Mouse (Mus musculus) limb, embryonic 10.5 days (tissue): ENCODE data around the gene Ppil4. TPM values are rescaled to one million over a fixed set of nuclear protein-coding genes. Genes with fewer than 3 reads are reported as not detected.
A peak's percentile ranks its signal among the peaks of the same experiment; 100 is the strongest.
"Not testable (repeated sequence)": the region's sequence is repeated elsewhere in the genome, so short reads cannot be mapped to it uniquely, and the experiment has no call there.

Source experiments
- DNase-seq: peaks from one replicate; pipeline ENCODE4 v3.0.0-alpha.2; 2017; ENCODE audit warnings: low spot score
- H3K27ac ChIP-seq: fragments of 300-500 bp; sonication (generic); 2 replicates; pipeline ENCODE4 v1.5.1; 2016; ENCODE audit warnings: mild to moderate bottlenecking
- H3K27me3 ChIP-seq: fragments of 300-500 bp; sonication (generic); 2 replicates; pipeline ENCODE4 v1.6.1; 2016; ENCODE audit warnings: low read depth, mild to moderate bottlenecking; ENCODE audit not compliant: poor library complexity, severe bottlenecking
- H3K36me3 ChIP-seq: fragments of 300-500 bp; sonication (generic); 2 replicates; pipeline ENCODE4 v1.6.1; 2016; ENCODE audit warnings: mild to moderate bottlenecking, moderate library complexity
- H3K4me1 ChIP-seq: fragments of 300-500 bp; sonication (generic); 2 replicates; pipeline ENCODE4 v1.6.1; 2016
- H3K4me3 ChIP-seq: fragments of 300-500 bp; sonication (generic); 2 replicates; pipeline ENCODE4 v1.5.1; 2016; ENCODE audit warnings: mild to moderate bottlenecking, moderate library complexity
- H3K9me3 ChIP-seq: fragments of 300-500 bp; sonication (generic); replicated peaks from 2 replicates; pipeline ENCODE4 v1.6.1; 2016; ENCODE audit warnings: mild to moderate bottlenecking
- WGBS: fragments of 180-500 bp; shearing (Covaris S2); methylation state at CpG from one replicate; pipeline ENCODE4 v1.1.7; 2016; 5-methylcytosine and 5-hydroxymethylcytosine counted together
- polyA plus RNA-seq: library from polyadenylated mRNA; unstranded; fragments of >200 nt; fragmentation: Nextera tagmentation; extraction: Ambion mirVana; gene quantifications from 2 replicates; pipeline ENCODE4 v1.2.1, GENCODE M21; 2016

Gene Ppil4
- polyA plus RNA-seq, result 36.5 and 44.6 TPM in 2 replicates

- Histone ChIP-seq H3K4me1 (peaks cover 5% of the 10 kb centered on the region), H3K36me3 (peaks cover 48% of the 10 kb centered on the region), H3K9me3 (no peaks in the 10 kb centered on the region), H3K27ac (peak within 1 kb of the TSS; percentile 90), H3K4me3 (peak within 1 kb of the TSS; percentile 74), H3K27me3 (no peaks in the 10 kb centered on the region)
- DNase-seq, result peak; percentile 92
- WGBS, result under 1% methylated on average over 52 of the region's 52 CpGs
Measured at GRCm38 (mm10) chr10:7792751-7793385, at the start of gene Ppil4, which contains the start of gene Ginm1. Gene Ppil4, plus strand, starts transcription at chr10:7792891. Gene Ginm1, minus strand, starts transcription at chr10:7792824.

GRCm38 (mm10) chr10:7745528-7745927 lies 47.2 kb upstream of the Ppil4 start:
- not testable (repeated sequence) for H3K9me3 ChIP-seq, H3K27me3 ChIP-seq, H3K4me1 ChIP-seq, DNase-seq, H3K27ac ChIP-seq, H3K4me3 ChIP-seq
- WGBS, result 100% methylated on average over 6 of the region's 6 CpGs
- peaks cover 83% of the 10 kb centered on the region for H3K36me3 ChIP-seq

GRCm38 (mm10) chr10:7748752-7749151 lies 43.9 kb upstream of the Ppil4 start:
- H3K36me3 ChIP-seq, result peaks cover 77% of the 10 kb centered on the region
- no peak for DNase-seq
- no peak overlapping the region for H3K4me3 ChIP-seq
- no peaks in the 10 kb centered on the region for H3K4me1 ChIP-seq
- WGBS, result 91% methylated on average over 6 of the region's 6 CpGs
- H3K27me3 ChIP-seq, result no peaks in the 10 kb centered on the region
- no peaks in the 10 kb centered on the region for H3K9me3 ChIP-seq
- no peak overlapping the region for H3K27ac ChIP-seq

GRCm38 (mm10) chr10:7757544-7757943 lies 35.1 kb upstream of the Ppil4 start:
- Histone ChIP-seq H3K4me1 (no peaks in the 10 kb centered on the region), H3K9me3 (no peaks in the 10 kb centered on the region), H3K27ac (no peak overlapping the region), H3K36me3 (peaks cover 95% of the 10 kb centered on the region), H3K27me3 (no peaks in the 10 kb centered on the region), H3K4me3 (no peak overlapping the region)
- 93% methylated on average over 2 of the region's 2 CpGs for WGBS
- no peak for DNase-seq

GRCm38 (mm10) chr10:7772346-7772745 lies 20.3 kb upstream of the Ppil4 start:
- DNase-seq, result no peak
- no peak overlapping the region for H3K4me3 ChIP-seq
- no peak overlapping the region for H3K27ac ChIP-seq
- 94% methylated on average over 4 of the region's 4 CpGs for WGBS
- no peaks in the 10 kb centered on the region for H3K9me3 ChIP-seq
- H3K4me1 ChIP-seq, result no peaks in the 10 kb centered on the region
- H3K27me3 ChIP-seq, result no peaks in the 10 kb centered on the region
- peaks cover 92% of the 10 kb centered on the region for H3K36me3 ChIP-seq

GRCm38 (mm10) chr10:7772769-7773168 lies 19.9 kb upstream of the Ppil4 start:
- Histone ChIP-seq H3K27me3 (no peaks in the 10 kb centered on the region), H3K4me3 (no peak overlapping the region), H3K9me3 (no peaks in the 10 kb centered on the region), H3K4me1 (no peaks in the 10 kb centered on the region), H3K27ac (no peak overlapping the region), H3K36me3 (peaks cover 90% of the 10 kb centered on the region)
- 97% methylated on average over 1 of the region's 1 CpGs for WGBS
- no peak for DNase-seq

GRCm38 (mm10) chr10:7775421-7775820 lies 17.3 kb upstream of the Ppil4 start:
- Histone ChIP-seq H3K9me3 (no peaks in the 10 kb centered on the region), H3K4me3 (no peak overlapping the region), H3K27me3 (no peaks in the 10 kb centered on the region), H3K36me3 (peaks cover 72% of the 10 kb centered on the region), H3K4me1 (peaks cover 7% of the 10 kb centered on the region), H3K27ac (no peak overlapping the region)
- no peak for DNase-seq
- 94% methylated on average over 8 of the region's 8 CpGs for WGBS

GRCm38 (mm10) chr10:7778361-7778760 lies 14.3 kb upstream of the Ppil4 start:
- no peak for DNase-seq
- H3K27me3 ChIP-seq, result no peaks in the 10 kb centered on the region
- no peak overlapping the region for H3K4me3 ChIP-seq
- peaks cover 7% of the 10 kb centered on the region for H3K4me1 ChIP-seq
- no peaks in the 10 kb centered on the region for H3K9me3 ChIP-seq
- peaks cover 43% of the 10 kb centered on the region for H3K36me3 ChIP-seq
- 94% methylated on average over 3 of the region's 3 CpGs for WGBS
- H3K27ac ChIP-seq, result no peak overlapping the region

- H3K4me3 ChIP-seq, result peak overlapping the region; percentile 84
- DNase-seq, result no peak
- peaks cover 7% of the 10 kb centered on the region for H3K4me1 ChIP-seq
- peak overlapping the region; percentile 89; the same call in 1 of the 2 replicates for H3K27ac ChIP-seq
- H3K9me3 ChIP-seq, result no peaks in the 10 kb centered on the region
- H3K27me3 ChIP-seq, result no peaks in the 10 kb centered on the region
- 26% methylated on average over 6 of the region's 7 CpGs for WGBS
- peaks cover 31% of the 10 kb centered on the region for H3K36me3 ChIP-seq
Measured at GRCm38 (mm10) chr10:7779751-7780237, 12.9 kb upstream of the Ppil4 start.

GRCm38 (mm10) chr10:7780238-7781176 lies 12.2 kb upstream of the Ppil4 start:
- no peaks in the 10 kb centered on the region for H3K9me3 ChIP-seq
- H3K4me3 ChIP-seq, result peak overlapping the region; percentile 84
- DNase-seq, result peak; percentile 95
- peak overlapping the region; percentile 89 for H3K27ac ChIP-seq
- H3K36me3 ChIP-seq, result peaks cover 25% of the 10 kb centered on the region
- under 1% methylated on average over 68 of the region's 77 CpGs for WGBS
- peaks cover 7% of the 10 kb centered on the region for H3K4me1 ChIP-seq
- H3K27me3 ChIP-seq, result no peaks in the 10 kb centered on the region

- H3K9me3 ChIP-seq, result no peaks in the 10 kb centered on the region
- 53% methylated on average over 3 of the region's 3 CpGs for WGBS
- DNase-seq, result no peak
- peak overlapping the region; percentile 89; the same call in 1 of the 2 replicates for H3K27ac ChIP-seq
- H3K4me3 ChIP-seq, result peak overlapping the region; percentile 84
- H3K27me3 ChIP-seq, result no peaks in the 10 kb centered on the region
- peaks cover 7% of the 10 kb centered on the region for H3K4me1 ChIP-seq
- peaks cover 20% of the 10 kb centered on the region for H3K36me3 ChIP-seq
Measured at GRCm38 (mm10) chr10:7781214-7781613, 11.5 kb upstream of the Ppil4 start.

GRCm38 (mm10) chr10:7787319-7787718 lies 5.4 kb upstream of the Ppil4 start:
- 42% methylated on average over 2 of the region's 2 CpGs for WGBS
- H3K27me3 ChIP-seq, result no peaks in the 10 kb centered on the region
- no peaks in the 10 kb centered on the region for H3K4me1 ChIP-seq
- H3K4me3 ChIP-seq, result no peak overlapping the region
- H3K9me3 ChIP-seq, result no peaks in the 10 kb centered on the region
- H3K27ac ChIP-seq, result no peak overlapping the region
- H3K36me3 ChIP-seq, result peaks cover 25% of the 10 kb centered on the region
- DNase-seq, result no peak

- Histone ChIP-seq H3K27ac (peak overlapping the region; percentile 90), H3K36me3 (peaks cover 43% of the 10 kb centered on the region), H3K4me1 (peaks cover 5% of the 10 kb centered on the region), H3K27me3 (no peaks in the 10 kb centered on the region), H3K4me3 (peak overlapping the region; percentile 74), H3K9me3 (no peaks in the 10 kb centered on the region)
- 1% methylated on average over 10 of the region's 10 CpGs for WGBS
- no peak for DNase-seq
Measured at GRCm38 (mm10) chr10:7792254-7792750, 389 bp upstream of the Ppil4 start.
